Mouse (Mus musculus): ENCODE measurements around the gene Timm8b.

Timm8b gene

GRCm38 (mm10) chr9:50603189-50603997 is at the start of gene Timm8b, which contains the start of gene Sdhd:
Timm8b (plus strand) TSS chr9:50603910.
Sdhd (minus strand) TSS chr9:50603812.
- DNase-seq: peak; percentile 94 to 95

- DNase-seq: peak; percentile 14 to 35
These were observed 49.2 kb upstream of the Timm8b start, which contains the start of gene Il18 for GRCm38 (mm10) chr9:50554241-50555093. Il18 (plus strand) TSS chr9:50554827.

GRCm38 (mm10) chr9:50555094-50555446 is 48.6 kb upstream of the Timm8b start, which contains the start of gene Bco2:
Bco2 (minus strand) TSS chr9:50555181.
- no peak for DNase-seq

DNA sequence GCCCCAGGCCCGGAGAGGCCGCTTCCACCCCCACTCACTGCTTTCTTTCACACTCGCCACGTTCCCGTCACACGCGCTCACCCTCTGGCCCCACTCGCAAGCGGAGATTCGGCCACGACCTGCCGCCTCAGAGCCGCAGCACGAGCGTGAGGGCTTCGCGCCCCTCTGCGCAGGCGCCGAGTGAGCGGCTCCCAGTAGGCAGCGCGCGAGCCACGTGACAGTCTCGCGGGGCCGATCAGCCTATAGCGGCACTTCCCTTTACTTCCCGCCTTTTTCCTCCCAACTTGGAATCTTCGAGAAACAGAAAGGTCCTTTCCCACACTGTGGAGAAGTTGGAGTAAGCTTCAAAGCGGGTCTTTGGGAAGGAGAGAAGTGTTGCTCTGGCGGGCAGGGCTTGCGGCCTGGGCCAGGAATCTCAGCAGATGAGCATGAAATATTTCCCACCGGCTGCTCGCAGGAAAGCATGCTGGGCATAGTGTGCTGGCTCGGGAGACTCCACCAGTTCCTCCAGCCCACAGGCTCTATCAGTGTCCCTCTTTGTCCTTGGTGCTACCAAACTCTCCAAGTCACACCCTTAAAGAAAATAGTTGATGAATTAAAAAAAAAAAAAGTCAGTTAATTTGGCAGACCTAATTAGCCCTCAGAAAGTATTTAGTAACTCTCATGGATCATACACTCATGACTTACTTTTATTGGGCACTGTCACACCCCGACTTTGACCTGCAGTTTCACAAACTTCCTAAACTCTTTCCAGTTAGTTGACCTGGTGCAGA is 42.4 kb upstream of the Timm8b start, which contains the start of gene Tex12:
Gene Tex12, minus strand, starts transcription at position 181 of the 773 bp plus-strand sequence.
- no peak for DNase-seq

DNA sequence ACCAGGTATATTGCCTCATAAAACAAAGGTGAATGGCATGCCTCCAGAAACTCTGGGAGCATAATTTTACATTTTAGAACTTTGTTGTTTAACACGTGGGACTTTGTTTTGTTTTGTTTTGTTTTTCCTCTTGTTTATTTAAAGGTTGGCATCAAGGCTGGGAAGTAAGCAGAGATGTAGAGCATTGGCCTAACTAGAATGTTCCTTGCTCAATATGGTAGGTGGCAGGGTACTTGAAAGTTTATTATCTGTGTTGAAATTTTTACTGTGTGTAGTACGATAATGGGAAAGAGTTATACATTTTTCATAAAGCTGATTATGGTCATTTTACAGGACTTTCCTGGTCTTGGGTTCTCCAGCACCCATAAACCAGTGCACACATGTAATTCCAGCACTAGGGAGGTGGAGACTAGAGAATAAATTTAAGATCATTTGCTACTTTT is 41.8 kb upstream of the Timm8b start:
- DNase-seq: no peak

- DNase-seq: no peak
These were observed 38.5 kb upstream of the Timm8b start for GRCm38 (mm10) chr9:50565173-50565572.

GRCm38 (mm10) chr9:50565940-50566339 is 37.8 kb upstream of the Timm8b start:
- no peak for DNase-seq

DNA sequence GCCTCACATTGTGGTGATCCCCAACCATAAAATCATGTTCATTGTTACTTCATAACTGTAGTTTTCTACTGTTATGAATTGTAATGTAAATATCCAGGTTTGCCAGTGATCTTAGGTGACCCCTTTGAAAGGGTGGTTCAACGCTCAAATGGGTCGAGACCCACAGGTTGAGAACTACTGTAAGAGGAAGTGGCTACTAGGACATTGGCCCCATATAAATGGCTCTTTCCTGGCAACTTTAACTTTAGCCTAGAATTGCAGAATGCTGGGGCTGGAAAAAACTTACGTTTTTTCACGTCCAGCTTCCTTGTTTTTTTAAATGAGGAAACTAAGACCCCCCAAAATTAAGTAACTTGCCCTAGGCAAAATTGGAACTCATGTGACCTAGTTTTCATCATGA is 36.3 kb upstream of the Timm8b start:
- no peak for DNase-seq

GRCm38 (mm10) chr9:50567881-50568280 is 35.8 kb upstream of the Timm8b start:
- no peak for DNase-seq

GRCm38 (mm10) chr9:50569599-50570525 is 33.8 kb upstream of the Timm8b start:
- DNase-seq: no peak

DNA sequence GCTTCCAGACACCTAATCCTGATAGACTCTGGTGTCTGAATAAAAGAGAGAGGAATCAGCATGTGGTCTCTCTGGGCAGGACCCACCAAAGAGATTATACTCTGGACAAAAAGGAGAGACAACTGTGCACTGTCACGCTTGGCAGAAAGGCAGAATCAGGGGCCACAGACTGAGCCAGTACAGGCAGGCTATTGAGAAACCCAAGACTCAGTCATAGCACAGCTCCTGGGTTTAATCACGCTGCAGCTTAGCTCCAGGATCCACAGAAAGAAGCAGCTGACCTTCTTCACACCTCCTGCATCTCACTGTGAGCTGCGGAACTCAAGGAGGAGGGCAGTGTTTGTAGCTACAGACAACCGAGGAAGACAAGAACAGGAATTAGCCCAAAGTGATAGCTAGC is 23.3 kb upstream of the Timm8b start:
- DNase-seq: no peak

GRCm38 (mm10) chr9:50585145-50585818 is 18.4 kb upstream of the Timm8b start:
- no peak for DNase-seq

DNA sequence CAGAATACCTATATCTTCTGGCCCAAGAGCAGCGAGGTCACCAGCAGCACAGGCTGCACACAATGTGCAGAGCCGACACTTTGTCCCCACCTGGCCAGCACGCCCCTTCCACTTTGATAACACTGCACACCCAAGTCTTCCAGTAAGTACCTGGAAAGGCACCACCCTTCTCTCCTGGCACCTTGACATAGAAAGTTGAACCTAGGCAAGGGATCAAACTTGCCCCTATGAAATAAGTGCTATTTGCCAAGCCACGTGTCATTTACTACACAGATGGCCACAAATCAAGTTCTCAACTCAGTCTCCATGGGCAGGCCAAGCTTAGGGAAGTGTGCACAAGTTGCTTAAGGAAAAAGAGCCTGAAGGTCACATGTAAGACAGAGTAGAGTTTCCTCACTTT is 16.8 kb upstream of the Timm8b start:
- DNase-seq: no peak

GRCm38 (mm10) chr9:50590856-50591518 is 12.7 kb upstream of the Timm8b start:
- no peak for DNase-seq

- DNase-seq: no peak
These were observed 10.8 kb upstream of the Timm8b start for GRCm38 (mm10) chr9:50592955-50593354.

- peak in 1 of 2 experiments; percentile 26 for DNase-seq
These were observed 10.2 kb upstream of the Timm8b start for GRCm38 (mm10) chr9:50593544-50593943.

GRCm38 (mm10) chr9:50594794-50595417 is 8.8 kb upstream of the Timm8b start:
- DNase-seq: no peak

GRCm38 (mm10) chr9:50596973-50597372 is 6.7 kb upstream of the Timm8b start:
- DNase-seq: no peak

GRCm38 (mm10) chr9:50601536-50601935 is 2.2 kb upstream of the Timm8b start:
- DNase-seq: no peak
